1 mouse cellular context compared by ENCODE assay signal in the genomic region with DNA sequence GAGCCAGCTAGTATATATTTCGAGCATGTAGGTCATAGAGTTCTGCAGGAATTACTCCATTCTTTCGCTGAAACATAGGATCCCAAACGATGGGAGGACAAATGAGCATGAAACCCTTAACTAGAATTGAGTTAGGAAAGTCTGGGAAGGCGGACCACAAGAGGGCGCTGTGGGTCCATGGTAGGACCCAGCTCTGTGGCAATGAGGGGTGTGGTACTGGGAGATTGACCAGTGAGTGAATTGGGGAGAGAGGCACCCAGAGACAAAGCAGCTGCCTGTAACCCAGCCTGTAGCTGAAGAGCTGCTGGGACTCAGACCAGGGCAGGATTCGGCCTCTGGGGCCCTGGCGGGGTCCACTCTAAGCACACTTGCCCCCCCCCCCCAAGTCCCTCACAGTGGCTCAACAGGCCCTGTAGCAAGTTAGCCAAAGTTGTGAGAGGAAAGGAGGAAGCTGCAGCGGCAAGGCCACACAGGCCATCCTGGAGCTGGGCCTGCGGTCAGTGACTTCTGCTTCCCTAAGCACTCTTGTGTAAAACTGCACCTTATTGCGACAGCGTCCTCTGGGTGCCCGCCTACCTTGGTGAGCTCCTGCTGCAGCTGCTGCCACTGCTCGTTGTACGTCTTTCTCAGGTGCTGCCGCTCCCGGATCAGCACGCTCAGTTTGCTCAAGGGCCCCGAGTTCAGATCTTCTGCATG.
TF ChIP-seq lines count a peak whose summit lies in the region.

No protein-coding gene starts in this region.

TF ChIP-seq in C2C12, 6 proteins besides CTCF, POLR2A, EP300 and RAD21:
- TF ChIP-seq CEBPB (IDR thresholded peaks at IDR 0.05; ENCODE audit: low read depth): peak; percentile 34
- no peak for TF ChIP-seq MAX (IDR thresholded peaks at IDR 0.05)
